Mouse (Mus musculus): ENCODE results near the gene Stxbp4. TPM values are rescaled to one million over a fixed set of nuclear protein-coding genes. Genes with fewer than 3 reads are reported as not detected.
A peak's percentile ranks its signal among the peaks of the same experiment; 100 is the strongest.

Stxbp4 gene
- polyA plus RNA-seq, 1 experiment from 2014 or later: 12.3 TPM

- ATAC-seq (replicated peaks; ENCODE audit: insufficient number of reproducible peaks, insufficient read depth, low FRiP score, low read depth): no peak
- peaks cover 3% of the 10 kb centered on the region; the same call in 1 of the 2 replicates for H3K36me3 ChIP-seq
- peaks cover 7% of the 10 kb centered on the region; the same call in 1 of the 2 replicates for H3K4me1 ChIP-seq (replicated peaks)
- no peaks in the 10 kb centered on the region for H3K9me3 ChIP-seq (replicated peaks)
- no peak overlapping the region for H3K4me2 ChIP-seq
- no peaks in the 10 kb centered on the region for H3K27me3 ChIP-seq
- WGBS: 51% methylated on average over 4 of the region's 4 CpGs
- no peak overlapping the region for H3K9ac ChIP-seq
- H3K27ac ChIP-seq: no peak overlapping the region
- H3K4me3 ChIP-seq: no peak overlapping the region
Observed at GRCm38 (mm10) chr11:90556517-90556916, 81.4 kb downstream of the Stxbp4 start.

- no peak overlapping the region for H3K27ac ChIP-seq
- no peak overlapping the region for H3K4me3 ChIP-seq
- no peaks in the 10 kb centered on the region for H3K27me3 ChIP-seq
- no peak overlapping the region for H3K4me2 ChIP-seq
- H3K4me1 ChIP-seq (replicated peaks): peaks cover 7% of the 10 kb centered on the region; the same call in 1 of the 2 replicates
- ATAC-seq (replicated peaks; ENCODE audit: insufficient number of reproducible peaks, insufficient read depth, low FRiP score, low read depth): no peak
- no peaks in the 10 kb centered on the region for H3K36me3 ChIP-seq
- no peak overlapping the region for H3K9ac ChIP-seq
- H3K9me3 ChIP-seq (replicated peaks): no peaks in the 10 kb centered on the region
- 59% methylated on average over 5 of the region's 5 CpGs for WGBS
Observed at GRCm38 (mm10) chr11:90553963-90554362, 83.9 kb downstream of the Stxbp4 start.

DNA sequence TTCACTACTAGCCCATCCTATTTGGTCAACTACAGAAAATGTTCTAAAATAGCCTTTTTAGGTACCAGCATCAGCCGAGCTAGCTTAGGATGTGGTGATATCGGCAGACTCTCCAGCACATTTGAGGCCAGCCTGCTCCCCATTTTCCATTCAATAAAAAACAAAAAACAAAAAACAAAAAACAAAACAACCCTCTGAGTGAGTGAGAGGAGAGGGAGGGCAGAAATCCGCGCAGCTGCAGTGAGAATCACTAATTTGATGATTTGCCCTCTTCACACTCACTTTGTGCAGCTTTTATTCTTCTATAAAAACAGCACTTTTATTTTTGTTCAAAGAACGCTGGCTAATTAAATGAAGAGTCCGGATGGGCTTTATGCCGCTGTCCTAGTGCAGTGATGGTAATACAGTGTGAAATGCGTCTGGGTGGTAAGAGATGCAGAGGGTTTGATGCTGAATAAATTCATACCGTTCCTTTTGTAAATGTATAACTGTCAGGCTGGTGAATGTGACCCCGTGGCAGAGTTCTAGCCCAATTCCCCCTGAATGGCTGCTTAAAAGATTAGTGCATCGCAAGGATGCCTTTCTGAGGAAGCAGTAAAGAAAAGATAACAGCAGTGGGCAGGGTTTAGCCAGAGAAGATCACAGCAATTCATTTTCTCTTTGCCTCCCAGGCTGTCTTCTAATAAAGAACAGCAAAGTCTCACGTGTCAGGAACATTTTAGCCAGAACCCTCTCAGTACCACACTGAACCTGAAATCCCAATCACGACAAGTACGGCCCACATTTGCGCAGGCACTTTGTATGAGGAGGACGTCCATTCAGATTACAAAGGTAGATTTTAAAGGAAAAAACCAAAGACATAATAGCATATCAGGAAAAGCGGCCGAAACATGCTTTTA, 85.3 kb downstream of the Stxbp4 start:
- no peaks in the 10 kb centered on the region for H3K27me3 ChIP-seq
- WGBS: 73% methylated on average over 18 of the region's 18 CpGs
- no peak for ATAC-seq (replicated peaks; ENCODE audit: insufficient number of reproducible peaks, insufficient read depth, low FRiP score, low read depth)
- H3K27ac ChIP-seq: no peak overlapping the region
- no peaks in the 10 kb centered on the region for H3K36me3 ChIP-seq
- H3K4me3 ChIP-seq: no peak overlapping the region
- H3K9me3 ChIP-seq (replicated peaks): no peaks in the 10 kb centered on the region
- no peak overlapping the region for H3K9ac ChIP-seq
- H3K4me1 ChIP-seq (replicated peaks): no peaks in the 10 kb centered on the region
- no peak overlapping the region for H3K4me2 ChIP-seq

DNA sequence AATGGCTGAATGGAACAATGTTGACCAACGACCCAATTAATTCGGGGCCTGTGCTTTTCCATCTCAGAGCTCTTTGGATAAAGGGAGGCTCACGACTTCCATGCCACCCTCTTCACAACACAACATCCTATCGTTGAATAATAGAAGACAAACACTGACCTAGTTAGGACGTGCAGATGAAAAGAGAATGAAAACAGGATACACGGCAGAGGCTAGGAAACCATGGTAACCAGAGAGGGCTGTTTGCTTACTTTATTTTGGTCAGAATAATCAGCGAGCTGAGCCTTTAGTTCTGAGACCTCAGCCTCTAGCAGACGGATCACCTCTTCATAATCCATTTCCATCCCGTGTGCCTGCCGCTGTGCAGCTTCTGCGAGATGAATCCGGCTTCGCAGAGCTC, 89.3 kb downstream of the Stxbp4 start:
- Histone ChIP-seq H3K9ac (no peak overlapping the region), H3K4me1 (replicated peaks) (no peaks in the 10 kb centered on the region), H3K4me2 (no peak overlapping the region), H3K27me3 (no peaks in the 10 kb centered on the region), H3K36me3 (peaks cover 8% of the 10 kb centered on the region; the same call in 1 of the 2 replicates), H3K27ac (no peak overlapping the region), H3K9me3 (replicated peaks) (no peaks in the 10 kb centered on the region), H3K4me3 (no peak overlapping the region)
- 69% methylated on average over 13 of the region's 13 CpGs for WGBS
- no peak for ATAC-seq (replicated peaks; ENCODE audit: insufficient number of reproducible peaks, insufficient read depth, low FRiP score, low read depth)

DNA sequence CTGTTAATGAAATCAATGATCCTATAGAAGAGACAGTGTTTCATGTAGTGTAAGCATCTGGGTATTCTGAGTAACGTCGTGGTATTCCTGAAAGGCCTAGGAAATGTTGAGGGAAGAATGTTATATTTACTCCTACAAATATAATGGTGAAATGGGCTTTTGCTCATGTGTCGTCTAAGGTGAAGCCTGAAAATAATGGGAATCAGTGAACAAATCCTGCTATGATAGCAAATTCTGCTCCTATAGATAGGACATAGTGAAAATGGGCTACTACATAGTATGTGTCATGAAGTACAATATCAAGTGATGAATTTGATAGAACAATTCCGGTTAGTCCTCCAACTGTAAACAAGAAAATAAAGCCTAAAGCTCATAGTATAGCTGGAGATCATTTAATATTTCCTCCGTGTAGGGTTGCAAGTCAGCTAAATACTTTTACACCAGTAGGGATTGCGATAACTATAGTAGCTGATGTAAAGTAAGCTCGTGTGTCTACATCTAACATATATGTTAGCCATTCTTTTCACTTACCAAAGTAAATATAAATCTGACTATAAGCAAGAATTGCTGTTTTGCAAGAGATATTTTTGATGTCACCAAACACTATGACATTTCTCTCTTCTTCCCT, 99.1 kb downstream of the Stxbp4 start:
- no peak for ATAC-seq (replicated peaks; ENCODE audit: insufficient number of reproducible peaks, insufficient read depth, low FRiP score, low read depth)

DNA sequence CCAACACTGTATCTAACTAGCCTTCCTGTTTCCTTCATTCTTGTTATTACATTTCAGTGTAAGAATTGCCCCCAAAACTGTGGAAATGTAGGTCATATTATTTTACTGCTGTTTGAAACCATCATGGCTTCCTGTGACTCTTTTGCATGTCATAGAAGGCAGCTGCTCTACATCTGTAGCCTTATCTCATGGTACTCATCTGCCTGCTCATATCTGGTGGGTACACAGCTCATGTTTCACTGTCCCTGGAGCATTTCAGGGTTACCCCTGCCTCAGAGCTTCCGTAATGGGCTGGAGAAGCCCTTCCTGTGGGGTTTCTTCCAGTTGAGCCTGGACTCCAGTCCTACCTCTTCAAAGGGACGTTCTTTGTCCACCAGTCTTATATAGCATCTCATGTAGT, 112.6 kb downstream of the Stxbp4 start:
- no peak for ATAC-seq (replicated peaks; ENCODE audit: insufficient number of reproducible peaks, insufficient read depth, low FRiP score, low read depth)
- H3K27me3 ChIP-seq: no peaks in the 10 kb centered on the region
- H3K9me3 ChIP-seq (replicated peaks): no peaks in the 10 kb centered on the region
- no peak overlapping the region for H3K9ac ChIP-seq
- WGBS: 71% methylated on average over 2 of the region's 2 CpGs
- no peaks in the 10 kb centered on the region; the same call in 1 of the 2 replicates for H3K36me3 ChIP-seq
- H3K27ac ChIP-seq: no peak overlapping the region
- H3K4me1 ChIP-seq (replicated peaks): peaks cover 15% of the 10 kb centered on the region
- no peak overlapping the region for H3K4me2 ChIP-seq
- H3K4me3 ChIP-seq: no peak overlapping the region

More for the DNA sequence above, 99.1 kb downstream of the Stxbp4 start:
- 90% methylated on average over 7 of the region's 7 CpGs for whole genome bisulfite sequencing
- Histone ChIP-seq H3K9me3 (replicated peaks) (no peaks in the 10 kb centered on the region), H3K27ac (no peak overlapping the region), H3K9ac (no peak overlapping the region), H3K4me1 (replicated peaks) (no peaks in the 10 kb centered on the region), H3K4me3 (no peak overlapping the region), H3K27me3 (no peaks in the 10 kb centered on the region), H3K4me2 (no peak overlapping the region), H3K36me3 (peaks cover 6% of the 10 kb centered on the region; the same call in 1 of the 2 replicates)

DNA sequence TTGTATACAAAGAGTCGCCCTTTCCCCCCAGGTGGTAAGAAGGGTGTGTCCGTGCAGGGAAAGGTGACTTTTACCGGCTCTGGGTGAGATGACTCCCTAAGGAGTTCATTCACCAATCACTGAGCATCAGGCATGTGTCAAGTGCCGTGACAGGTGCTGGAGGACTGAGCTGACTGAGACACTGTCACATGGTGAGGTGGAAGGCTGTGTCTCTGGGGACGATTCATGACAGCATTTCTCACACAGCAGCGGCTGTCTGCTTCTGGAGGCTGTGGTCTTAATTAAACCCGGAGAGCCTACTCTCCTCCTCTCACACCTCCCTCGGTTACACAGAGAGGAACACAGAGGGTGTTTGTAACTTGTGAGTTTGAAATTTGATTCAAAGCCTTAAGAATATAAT, 116.8 kb downstream of the Stxbp4 start:
- no peaks in the 10 kb centered on the region for H3K9me3 ChIP-seq (replicated peaks)
- H3K4me1 ChIP-seq (replicated peaks): peaks cover 31% of the 10 kb centered on the region
- H3K36me3 ChIP-seq: no peaks in the 10 kb centered on the region; the same call in 1 of the 2 replicates
- H3K4me3 ChIP-seq: no peak overlapping the region
- no peak overlapping the region for H3K9ac ChIP-seq
- ATAC-seq (replicated peaks; ENCODE audit: insufficient number of reproducible peaks, insufficient read depth, low FRiP score, low read depth): no peak
- WGBS: 42% methylated on average over 8 of the region's 8 CpGs
- H3K27ac ChIP-seq: no peak overlapping the region
- no peaks in the 10 kb centered on the region for H3K27me3 ChIP-seq
- H3K4me2 ChIP-seq: no peak overlapping the region

DNA sequence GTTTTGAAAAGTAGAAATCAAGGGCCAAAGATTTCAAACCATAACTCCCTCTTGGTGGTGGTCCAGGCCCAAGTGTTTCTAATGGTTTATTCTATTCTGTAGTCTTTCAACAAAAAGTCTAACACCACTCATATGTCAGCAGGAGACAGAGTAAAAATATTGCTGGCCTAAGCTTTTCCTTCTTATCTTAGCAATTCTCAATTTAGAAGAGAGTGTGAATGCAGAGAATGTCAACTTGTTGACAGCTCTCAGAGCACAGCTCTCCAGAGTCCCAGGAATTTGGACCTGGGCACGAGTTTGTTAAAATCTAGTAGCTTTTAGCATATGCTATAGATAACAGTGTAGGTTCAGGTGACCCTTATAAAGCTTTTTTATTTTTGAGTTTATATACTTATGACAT, 120.1 kb downstream of the Stxbp4 start:
- H3K36me3 ChIP-seq: no peaks in the 10 kb centered on the region
- 24% methylated on average over 1 of the region's 1 CpGs for WGBS
- H3K4me2 ChIP-seq: peak overlapping the region; percentile 42; the same call in 1 of the 2 replicates
- H3K4me1 ChIP-seq (replicated peaks): peaks cover 34% of the 10 kb centered on the region
- no peak overlapping the region for H3K9ac ChIP-seq
- H3K4me3 ChIP-seq: no peak overlapping the region
- H3K27me3 ChIP-seq: no peaks in the 10 kb centered on the region
- H3K9me3 ChIP-seq (replicated peaks): no peaks in the 10 kb centered on the region
- peak overlapping the region; percentile 59 for H3K27ac ChIP-seq
- peak; percentile 86 for ATAC-seq (replicated peaks; ENCODE audit: insufficient number of reproducible peaks, insufficient read depth, low FRiP score, low read depth)

DNA sequence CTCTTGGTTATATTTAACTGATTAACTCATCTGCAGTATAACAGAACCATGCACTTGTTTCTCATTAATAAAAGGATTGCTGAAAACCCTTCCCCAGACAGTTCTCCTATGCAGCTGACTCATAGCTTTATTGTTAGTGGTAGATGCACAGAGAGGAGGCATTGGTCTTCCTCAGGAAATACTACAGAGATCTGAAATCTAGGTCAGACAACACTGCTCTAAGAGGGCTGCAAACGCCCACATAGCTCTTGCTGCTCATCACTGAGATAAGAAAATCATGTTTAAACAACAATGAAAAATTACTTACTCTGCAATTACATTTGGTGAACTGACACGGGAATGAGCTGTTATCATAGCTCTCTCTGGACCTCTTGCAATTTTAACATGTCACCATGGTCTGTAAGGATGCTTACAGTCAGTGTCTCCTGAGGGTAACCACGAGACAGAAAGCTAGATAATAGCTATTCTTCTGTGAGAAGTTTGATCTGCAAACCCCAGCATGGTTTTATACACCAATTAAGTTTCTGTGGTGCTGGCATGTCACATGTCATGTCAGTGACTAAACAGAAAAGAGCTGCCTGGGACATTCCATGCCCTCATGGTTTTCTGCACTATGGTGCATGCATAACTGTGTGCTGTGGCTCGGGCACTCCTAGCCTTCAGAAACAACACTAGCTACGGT, 125.2 kb downstream of the Stxbp4 start:
- Histone ChIP-seq H3K27ac (no peak overlapping the region), H3K27me3 (no peaks in the 10 kb centered on the region), H3K4me2 (no peak overlapping the region), H3K4me1 (replicated peaks) (peaks cover 16% of the 10 kb centered on the region), H3K36me3 (no peaks in the 10 kb centered on the region), H3K4me3 (no peak overlapping the region), H3K9me3 (replicated peaks) (no peaks in the 10 kb centered on the region), H3K9ac (no peak overlapping the region)
- ATAC-seq (replicated peaks; ENCODE audit: insufficient number of reproducible peaks, insufficient read depth, low FRiP score, low read depth): no peak
- 44% methylated on average over 5 of the region's 5 CpGs for WGBS

DNA sequence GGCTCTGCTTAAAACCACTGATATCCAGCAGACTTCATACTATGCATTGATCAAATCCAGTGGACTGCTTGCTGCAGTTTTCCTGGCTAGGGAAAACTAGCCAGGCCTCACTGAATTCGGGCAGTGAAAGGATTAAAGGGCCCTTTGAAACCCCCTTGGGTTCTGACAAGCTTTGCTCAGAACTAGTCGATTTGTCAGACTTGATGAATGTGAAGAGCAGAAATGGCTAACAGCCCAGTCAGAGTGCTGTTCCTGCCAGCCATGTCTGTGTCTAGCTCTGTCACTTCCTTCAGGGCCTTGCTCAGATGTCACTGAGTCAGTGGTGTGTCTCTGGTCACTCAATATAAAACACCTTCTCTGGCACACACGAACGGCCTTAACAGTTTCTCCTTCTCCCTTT, 136.0 kb downstream of the Stxbp4 start:
- no peak overlapping the region for H3K4me2 ChIP-seq
- H3K4me1 ChIP-seq (replicated peaks): peaks cover 8% of the 10 kb centered on the region; the same call in 1 of the 2 replicates
- no peaks in the 10 kb centered on the region for H3K27me3 ChIP-seq
- no peak overlapping the region for H3K4me3 ChIP-seq
- no peaks in the 10 kb centered on the region for H3K36me3 ChIP-seq
- H3K9ac ChIP-seq: no peak overlapping the region
- WGBS: 71% methylated on average over 4 of the region's 4 CpGs
- no peak for ATAC-seq (replicated peaks; ENCODE audit: insufficient number of reproducible peaks, insufficient read depth, low FRiP score, low read depth)
- H3K27ac ChIP-seq: no peak overlapping the region
- no peaks in the 10 kb centered on the region for H3K9me3 ChIP-seq (replicated peaks)

GRCm38 (mm10) chr11:90499918-90500317, 138.0 kb downstream of the Stxbp4 start:
- no peaks in the 10 kb centered on the region for H3K9me3 ChIP-seq (replicated peaks)
- H3K9ac ChIP-seq: no peak overlapping the region
- H3K4me3 ChIP-seq: no peak overlapping the region
- no peak overlapping the region for H3K27ac ChIP-seq
- no peak overlapping the region for H3K4me2 ChIP-seq
- no peaks in the 10 kb centered on the region for H3K36me3 ChIP-seq
- H3K4me1 ChIP-seq (replicated peaks): peaks cover 8% of the 10 kb centered on the region; the same call in 1 of the 2 replicates
- no peaks in the 10 kb centered on the region for H3K27me3 ChIP-seq
- ATAC-seq (replicated peaks; ENCODE audit: insufficient number of reproducible peaks, insufficient read depth, low FRiP score, low read depth): no peak
- WGBS: 88% methylated on average over 6 of the region's 6 CpGs
